Mouse (Mus musculus): ENCODE results near the gene Celf2. TPM values are rescaled to one million over a fixed set of nuclear protein-coding genes. Genes with fewer than 3 reads are reported as not detected.

Celf2 gene
- total RNA-seq, 2 experiments from 2014 or later, result 448 to 459 TPM

DNA sequence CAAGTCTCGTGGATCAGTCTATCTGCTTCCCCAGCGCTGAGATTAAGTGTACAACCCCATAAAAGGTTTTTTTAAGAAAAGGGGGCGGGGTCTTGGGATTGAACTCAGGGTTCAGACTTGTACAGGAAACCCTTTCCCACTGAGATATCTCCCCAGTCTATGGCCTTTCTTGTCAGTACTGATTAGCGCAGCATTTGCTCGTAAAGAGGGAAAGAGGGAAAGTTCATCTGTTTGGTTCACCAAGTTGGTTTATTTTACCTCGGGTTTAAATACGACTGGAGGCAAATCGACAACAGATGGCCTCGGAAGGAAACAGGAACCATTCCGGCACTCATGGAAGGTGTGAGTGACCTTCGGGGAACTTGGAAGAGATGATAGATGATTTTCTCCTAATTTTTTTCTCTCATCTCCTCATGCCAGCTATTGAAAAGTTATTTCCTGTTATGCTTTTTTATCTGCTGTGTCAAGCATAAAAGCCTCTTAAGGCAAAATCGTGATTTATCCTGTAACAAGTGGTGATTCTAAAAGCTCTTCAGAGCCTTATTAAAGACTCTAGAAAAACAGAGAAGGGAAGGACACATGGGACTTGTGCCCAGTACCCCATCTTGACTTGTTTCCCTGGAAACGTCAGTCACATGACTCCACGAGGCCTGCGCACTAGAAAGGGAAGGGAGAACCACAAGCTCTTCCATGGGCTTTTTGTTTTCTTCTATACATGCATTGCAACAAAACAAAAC, 585.5 kb downstream of the Celf2 start:
- intact Hi-C loops (cut with DNase I), result no loop called here
- Histone ChIP-seq H3K4me3 (no peak overlapping the region), H3K27ac (no peak overlapping the region)
- no peak for DNase-seq (ENCODE audit: extremely low spot score in 1 of 2, low spot score in 2 of 2)
- no peak for TF ChIP-seq CTCF (IDR thresholded peaks at IDR 0.05)

DNA sequence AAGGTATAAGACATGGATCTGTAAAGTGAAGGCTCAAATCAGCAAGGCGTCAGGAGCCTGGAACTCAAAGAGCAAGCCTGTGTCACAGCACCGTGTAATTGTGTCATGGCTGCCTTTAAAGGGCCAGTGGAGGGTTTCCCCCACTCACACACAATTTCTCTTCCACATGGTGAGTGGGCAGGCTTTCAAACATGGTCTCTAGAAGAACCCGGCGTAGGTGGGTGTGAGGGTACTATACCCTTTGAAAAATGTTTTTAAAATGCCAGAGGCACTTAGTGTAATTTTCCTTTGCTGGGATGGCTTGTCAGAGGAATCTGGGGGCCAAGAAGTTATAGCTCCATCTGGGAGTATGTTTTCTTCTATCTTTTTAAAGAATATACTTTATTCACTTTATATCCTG, 594.0 kb downstream of the Celf2 start:
- H3K4me3 ChIP-seq, result no peak overlapping the region
- no peak for DNase-seq (ENCODE audit: extremely low spot score in 1 of 2, low spot score in 2 of 2)
- intact Hi-C loops (cut with DNase I), result loop anchor here (10.0 kb wide), 1 partner anchor 339 kb away; no protein-coding TSS in a partner anchor
- H3K27ac ChIP-seq, result no peak overlapping the region
- no peak for TF ChIP-seq CTCF (IDR thresholded peaks at IDR 0.05)

DNA sequence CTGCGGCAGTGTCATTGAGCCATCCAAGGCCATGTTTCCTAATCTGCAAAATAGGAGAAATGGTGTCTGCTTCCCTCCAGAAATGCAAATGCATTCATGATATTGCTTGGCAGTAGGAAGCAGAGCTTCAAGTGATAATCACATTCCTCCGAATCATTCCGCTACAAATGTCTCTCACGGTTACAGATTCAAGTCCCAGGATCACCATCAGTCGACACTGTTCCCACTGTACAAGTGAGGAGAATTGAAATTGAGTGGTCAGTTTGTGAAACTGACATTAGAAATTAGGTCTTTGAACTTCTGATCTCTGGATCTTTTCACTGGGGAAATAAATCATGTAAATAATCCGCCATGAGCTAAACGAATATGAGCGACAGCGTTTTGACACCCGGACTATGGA, 596.0 kb downstream of the Celf2 start:
- Histone ChIP-seq H3K27ac (peak overlapping the region; percentile 83), H3K4me3 (no peak overlapping the region)
- no peak for TF ChIP-seq CTCF (IDR thresholded peaks at IDR 0.05)
- no peak for DNase-seq (ENCODE audit: extremely low spot score in 1 of 2, low spot score in 2 of 2)
- intact Hi-C loops (cut with DNase I), result loop anchor here (5.0 to 10.0 kb wide), 2 partner anchors 36 to 341 kb away; no protein-coding TSS in a partner anchor

DNA sequence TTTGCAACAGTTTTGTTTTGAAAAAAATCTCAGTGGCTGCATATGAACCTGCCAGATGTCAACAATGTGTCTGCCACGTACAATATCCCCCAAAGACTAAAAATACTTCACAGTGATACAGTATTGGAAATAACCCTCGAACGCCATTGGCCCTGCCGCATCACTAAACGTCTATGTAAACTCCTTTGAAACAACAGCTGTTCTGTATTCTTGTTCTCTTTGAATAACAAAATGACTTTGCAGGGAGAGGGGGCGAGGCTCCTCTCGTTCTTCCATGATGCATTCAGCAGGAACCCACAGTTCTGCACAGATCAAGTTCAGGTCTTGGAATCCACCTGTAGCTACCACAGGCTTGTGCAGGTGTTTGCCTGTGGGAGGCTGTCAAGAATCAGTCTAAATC, 597.4 kb downstream of the Celf2 start:
- peak; percentile 44 to 63 for DNase-seq (ENCODE audit: extremely low spot score in 1 of 2, low spot score in 2 of 2)
- H3K4me3 ChIP-seq, result no peak overlapping the region
- TF ChIP-seq CTCF (IDR thresholded peaks at IDR 0.05), result no peak
- intact Hi-C loops (cut with DNase I), result loop anchor here (5.0 to 10.0 kb wide), 2 partner anchors 35 to 343 kb away; no protein-coding TSS in a partner anchor
- peak overlapping the region; percentile 83 for H3K27ac ChIP-seq

DNA sequence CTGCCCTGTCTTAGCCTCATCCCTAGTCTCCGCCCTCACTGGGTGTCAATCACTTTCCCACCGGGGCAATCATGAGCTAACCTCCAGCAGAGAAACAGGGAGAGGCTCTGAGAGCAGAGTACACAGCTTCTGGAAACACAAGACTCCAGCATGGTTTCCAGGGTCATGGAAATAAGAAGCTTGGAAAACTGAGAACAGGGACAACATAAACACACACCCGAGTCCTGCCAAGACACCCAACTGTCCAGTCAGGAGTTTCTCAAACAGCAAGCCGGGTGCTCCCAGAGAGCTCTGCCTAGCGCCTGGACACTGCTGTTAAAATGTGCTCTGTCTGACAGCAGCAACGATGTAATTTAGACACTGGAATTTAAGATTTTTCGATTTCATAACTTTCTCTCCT, 599.4 kb downstream of the Celf2 start:
- H3K27ac ChIP-seq, result peak overlapping the region; percentile 83
- no peak for TF ChIP-seq CTCF (IDR thresholded peaks at IDR 0.05)
- H3K4me3 ChIP-seq, result no peak overlapping the region
- DNase-seq (ENCODE audit: extremely low spot score in 1 of 2, low spot score in 2 of 2), result no peak
- intact Hi-C loops (cut with DNase I), result loop anchor here (5.0 to 10.0 kb wide), 2 partner anchors 33 to 345 kb away; no protein-coding TSS in a partner anchor

DNA sequence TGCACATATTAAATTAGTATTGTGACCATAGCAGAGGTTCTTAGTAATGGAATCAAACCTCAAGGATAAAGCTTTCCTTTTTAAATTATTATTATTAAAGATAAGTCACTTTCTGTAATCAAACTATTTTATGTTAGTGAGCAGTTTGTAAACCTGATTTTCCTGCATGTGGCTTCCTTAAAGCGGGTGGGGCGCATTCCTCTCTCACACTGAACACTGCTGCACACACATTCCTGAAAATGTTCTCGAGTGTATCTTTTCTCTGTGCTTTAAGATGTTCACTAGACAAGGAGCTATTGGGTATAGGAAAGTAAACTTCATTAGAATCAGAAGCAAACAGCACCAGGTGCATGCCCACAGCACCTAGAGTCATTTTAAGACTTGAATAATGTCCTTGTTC, 605.0 kb downstream of the Celf2 start:
- no peak for TF ChIP-seq CTCF (IDR thresholded peaks at IDR 0.05)
- intact Hi-C loops (cut with DNase I), result no loop called here
- Histone ChIP-seq H3K4me3 (no peak overlapping the region), H3K27ac (no peak overlapping the region)
- no peak for DNase-seq (ENCODE audit: extremely low spot score in 1 of 2, low spot score in 2 of 2)

DNA sequence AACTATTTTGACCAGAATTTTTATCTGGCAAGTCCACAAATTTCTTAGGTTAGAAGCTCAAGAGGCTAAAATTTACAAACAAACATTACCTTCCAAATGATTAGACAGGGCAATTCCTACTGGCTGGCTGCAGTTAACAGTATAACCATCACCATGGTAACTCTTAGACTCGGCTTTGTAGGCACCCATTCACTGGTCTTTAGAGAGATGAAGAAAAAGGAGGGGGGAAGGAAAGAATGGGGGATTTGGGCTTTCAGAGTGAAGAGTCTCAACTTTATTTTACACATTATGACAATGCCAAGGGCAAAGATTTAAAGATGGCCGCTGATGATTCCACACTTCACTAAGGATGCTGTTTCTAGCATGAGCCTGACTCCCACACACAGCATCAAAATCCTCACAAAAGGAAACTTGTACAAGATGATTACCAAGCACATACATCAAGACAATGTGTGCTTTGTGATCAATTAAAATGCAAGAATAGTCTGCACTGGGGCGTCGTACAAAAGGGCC, 606.1 kb downstream of the Celf2 start:
- peak overlapping the region; percentile 28; the same call in 1 of the 2 replicates for H3K27ac ChIP-seq
- no peak for TF ChIP-seq CTCF (IDR thresholded peaks at IDR 0.05)
- no peak for DNase-seq (ENCODE audit: extremely low spot score in 1 of 2, low spot score in 2 of 2)
- intact Hi-C loops (cut with DNase I), result no loop called here
- H3K4me3 ChIP-seq, result no peak overlapping the region

DNA sequence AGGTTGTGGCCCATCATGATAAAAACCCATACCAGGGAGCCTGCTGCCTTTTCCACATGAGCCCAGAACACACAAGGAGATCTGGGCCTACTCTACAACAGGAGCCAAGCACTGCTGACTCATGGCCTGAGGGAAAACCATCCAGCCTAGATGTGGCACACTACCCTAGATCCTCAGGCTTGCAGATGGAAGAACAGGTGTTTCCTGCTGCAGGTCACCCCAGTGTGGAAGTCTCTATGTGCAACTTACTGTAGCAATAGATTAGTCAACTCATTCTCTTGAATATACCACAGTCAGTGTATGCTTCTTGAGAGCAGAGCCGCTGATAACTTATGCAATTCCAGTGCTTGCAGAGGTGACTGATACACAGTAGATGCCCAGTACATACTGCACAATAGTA, 612.5 kb downstream of the Celf2 start:
- H3K27ac ChIP-seq, result no peak overlapping the region
- no peak for DNase-seq (ENCODE audit: extremely low spot score in 1 of 2, low spot score in 2 of 2)
- intact Hi-C loops (cut with DNase I), result no loop called here
- H3K4me3 ChIP-seq, result no peak overlapping the region
- no peak for TF ChIP-seq CTCF (IDR thresholded peaks at IDR 0.05)

DNA sequence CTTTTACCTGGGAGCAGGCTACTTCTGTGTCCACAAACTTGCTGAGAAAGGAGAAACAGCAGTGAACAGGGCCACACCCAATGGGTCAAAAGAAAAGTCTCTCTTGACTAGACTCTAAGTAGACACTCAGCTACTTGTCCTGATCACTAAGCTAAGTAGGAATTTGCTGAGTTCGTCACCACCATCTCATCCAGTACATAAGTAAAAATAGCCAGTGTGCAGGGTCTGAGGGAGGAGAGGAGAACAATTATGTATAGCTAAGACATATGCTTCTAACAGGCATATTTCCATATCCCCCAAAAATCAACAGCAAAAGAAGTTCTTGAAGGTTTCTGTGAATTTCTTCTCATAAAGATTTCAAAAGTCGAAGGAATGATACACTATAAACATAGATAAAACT, 615.8 kb downstream of the Celf2 start:
- no peak for TF ChIP-seq CTCF (IDR thresholded peaks at IDR 0.05)
- Histone ChIP-seq H3K27ac (peak overlapping the region; percentile 57; the same call in 1 of the 2 replicates), H3K4me3 (no peak overlapping the region)
- intact Hi-C loops (cut with DNase I), result no loop called here
- no peak for DNase-seq (ENCODE audit: extremely low spot score in 1 of 2, low spot score in 2 of 2)

DNA sequence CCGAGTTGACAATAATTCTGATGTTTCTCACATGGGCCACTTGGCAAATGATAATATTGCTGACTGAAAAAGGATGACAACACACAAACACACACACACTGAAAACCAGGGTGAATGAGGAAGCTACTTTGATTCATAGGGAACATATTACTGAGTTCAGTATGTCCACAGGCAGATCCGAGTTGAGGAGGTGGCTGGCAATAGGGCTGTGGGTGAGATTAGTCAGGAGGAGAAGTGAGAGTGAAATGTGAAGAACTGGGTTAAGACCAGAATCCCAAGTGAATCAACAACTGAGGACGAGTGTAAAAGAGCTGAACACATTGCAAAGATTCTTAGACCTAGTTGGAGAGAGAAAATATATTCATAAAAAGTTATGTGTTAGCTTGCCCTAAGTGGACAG, 616.3 kb downstream of the Celf2 start:
- no peak overlapping the region for H3K4me3 ChIP-seq
- H3K27ac ChIP-seq, result peak overlapping the region; percentile 57
- intact Hi-C loops (cut with DNase I), result no loop called here
- DNase-seq (ENCODE audit: extremely low spot score in 1 of 2, low spot score in 2 of 2), result no peak
- no peak for TF ChIP-seq CTCF (IDR thresholded peaks at IDR 0.05)

DNA sequence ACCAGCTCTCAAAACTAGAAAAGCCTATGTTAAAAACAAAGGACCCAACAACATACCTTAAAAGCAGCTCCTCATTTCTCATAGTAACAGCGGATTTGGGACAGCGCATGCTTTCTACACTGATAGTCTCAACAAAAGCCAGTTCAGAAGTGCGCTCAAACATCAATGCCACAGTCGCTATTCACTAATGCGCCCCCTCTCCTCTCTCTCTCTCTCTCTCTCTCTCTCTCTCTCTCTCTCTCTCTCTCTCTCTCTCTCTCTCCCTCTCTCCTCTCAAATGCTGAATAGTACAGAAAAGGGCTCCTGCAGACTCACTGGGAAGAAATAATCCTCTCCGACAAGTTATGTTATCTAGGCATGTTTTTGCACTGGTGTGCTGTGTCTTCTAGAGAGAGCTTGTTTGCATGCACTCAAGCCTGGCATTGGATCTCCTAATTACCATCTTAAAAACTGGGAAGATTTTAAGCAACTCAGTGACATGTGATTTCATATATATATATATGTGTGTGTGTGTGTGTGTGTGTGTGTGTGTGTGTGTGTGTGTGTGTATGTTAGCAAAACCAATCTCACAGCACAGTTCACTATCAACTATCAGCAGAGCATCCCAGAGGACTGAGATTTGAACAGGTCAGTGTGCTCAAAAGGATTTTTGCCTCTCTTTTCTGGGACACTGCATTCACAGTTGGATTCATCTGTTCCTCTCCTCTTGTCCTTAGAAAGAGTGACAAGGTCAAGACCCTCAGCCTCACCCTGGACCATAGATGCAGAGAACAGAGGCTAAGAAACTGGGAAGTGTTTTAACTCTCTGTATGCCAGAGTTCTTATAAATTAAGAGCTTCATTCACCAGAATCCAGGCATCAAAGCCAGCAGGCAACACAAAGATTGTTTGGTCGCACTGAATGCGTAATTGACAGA, 624.3 kb downstream of the Celf2 start:
- H3K27ac ChIP-seq, result peak overlapping the region; percentile 97
- no peak for DNase-seq (ENCODE audit: extremely low spot score in 1 of 2, low spot score in 2 of 2)
- intact Hi-C loops (cut with DNase I), result loop anchor here (5.0 to 10.0 kb wide), 3 partner anchors 82 to 510 kb away; no protein-coding TSS in a partner anchor
- H3K4me3 ChIP-seq, result peak overlapping the region; percentile 68
- no peak for TF ChIP-seq CTCF (IDR thresholded peaks at IDR 0.05)

Measured in left cerebral cortex, adult 2 months (tissue).